Mouse (Mus musculus) T-helper 17 cell (primary cell): Measurements from ENCODE around the gene Ctps.

Source experiments
- in situ Hi-C, 2 experiments: fragments of 300-600 bp; cut with MboI, MseI; formaldehyde crosslinking; loops; 1 replicate in 1 of 2; 2 replicates in 1 of 2; pipeline ENCODE4 v1.15.1; 2025; ENCODE audit warnings: high pct_unique_total_duplicates in 2 of 2

Gene Ctps

GRCm38 (mm10) chr4:120571070-120571464, 991 bp upstream of the Ctps start:
- in situ Hi-C loops: no loop called here

GRCm38 (mm10) chr4:120570438-120571069, 478 bp upstream of the Ctps start:
- in situ Hi-C loops: no loop called here

- in situ Hi-C loops: no loop called here
Measured at GRCm38 (mm10) chr4:120569025-120569424, 1.1 kb downstream of the Ctps start.

- in situ Hi-C loops: no loop called here
Measured at GRCm38 (mm10) chr4:120568005-120568404, 2.1 kb downstream of the Ctps start.

GRCm38 (mm10) chr4:120565726-120566125, 4.3 kb downstream of the Ctps start:
- in situ Hi-C loops: no loop called here

GRCm38 (mm10) chr4:120556592-120556991, 13.5 kb downstream of the Ctps start:
- in situ Hi-C loops: no loop called here

GRCm38 (mm10) chr4:120544896-120545295, 25.2 kb downstream of the Ctps start:
- in situ Hi-C loops: no loop called here

GRCm38 (mm10) chr4:120538664-120539063, 31.4 kb downstream of the Ctps start:
- in situ Hi-C loops: no loop called here

- in situ Hi-C loops: no loop called here
Measured at GRCm38 (mm10) chr4:120531986-120532385, 38.1 kb downstream of the Ctps start, which contains the start of gene Slfnl1. Slfnl1 (plus strand) TSS chr4:120532231.

GRCm38 (mm10) chr4:120528171-120528570, 41.9 kb downstream of the Ctps start:
- in situ Hi-C loops: no loop called here

GRCm38 (mm10) chr4:120523092-120523491, 47.0 kb downstream of the Ctps start:
- in situ Hi-C loops: no loop called here

- in situ Hi-C loops: no loop called here
Measured at GRCm38 (mm10) chr4:120522351-120522750, 47.7 kb downstream of the Ctps start.

- in situ Hi-C loops: no loop called here
Measured at GRCm38 (mm10) chr4:120521761-120522160, 48.3 kb downstream of the Ctps start.

- in situ Hi-C loops: no loop called here
Measured at GRCm38 (mm10) chr4:120517335-120517734, 52.7 kb downstream of the Ctps start.

GRCm38 (mm10) chr4:120516907-120517306, 53.2 kb downstream of the Ctps start:
- in situ Hi-C loops: no loop called here

- in situ Hi-C loops: no loop called here
Measured at GRCm38 (mm10) chr4:120516491-120516890, 53.6 kb downstream of the Ctps start.

GRCm38 (mm10) chr4:120514366-120514765, 55.7 kb downstream of the Ctps start:
- in situ Hi-C loops: no loop called here

- in situ Hi-C loops: no loop called here
Measured at GRCm38 (mm10) chr4:120511203-120511602, 58.9 kb downstream of the Ctps start.

GRCm38 (mm10) chr4:120506955-120507354, 63.1 kb downstream of the Ctps start:
- in situ Hi-C loops: no loop called here
